Mouse (Mus musculus): Measurements from ENCODE around the gene Eif4g1. TPM values are rescaled to one million over a fixed set of nuclear protein-coding genes. Genes with fewer than 3 reads are reported as not detected.

Eif4g1 gene
- polyA plus RNA-seq, 1 experiment from 2014 or later: 99.1 TPM

GRCm38 (mm10) chr16:20708220-20708938 lies 40.3 kb downstream of the Eif4g1 start:
- peaks cover 69% of the 10 kb centered on the region for H3K36me3 ChIP-seq
- no peaks in the 10 kb centered on the region for H3K27me3 ChIP-seq
- no peak overlapping the region for H3K4me3 ChIP-seq (replicated peaks)
- peaks cover 99% of the 10 kb centered on the region for H3K4me1 ChIP-seq (replicated peaks)
- peak overlapping the region; percentile 66; the same call in 1 of the 2 replicates for H3K9ac ChIP-seq
- no peak overlapping the region for H3K4me2 ChIP-seq
- no peak for DNase-seq
- ATAC-seq (ENCODE audit: low read depth): no peak
- no peaks in the 10 kb centered on the region for H3K9me3 ChIP-seq (replicated peaks)
- 86% methylated on average over 21 of the region's 21 CpGs for WGBS (ENCODE audit: insufficient replicate concordance)
- peak overlapping the region; percentile 92 for H3K27ac ChIP-seq

DNA sequence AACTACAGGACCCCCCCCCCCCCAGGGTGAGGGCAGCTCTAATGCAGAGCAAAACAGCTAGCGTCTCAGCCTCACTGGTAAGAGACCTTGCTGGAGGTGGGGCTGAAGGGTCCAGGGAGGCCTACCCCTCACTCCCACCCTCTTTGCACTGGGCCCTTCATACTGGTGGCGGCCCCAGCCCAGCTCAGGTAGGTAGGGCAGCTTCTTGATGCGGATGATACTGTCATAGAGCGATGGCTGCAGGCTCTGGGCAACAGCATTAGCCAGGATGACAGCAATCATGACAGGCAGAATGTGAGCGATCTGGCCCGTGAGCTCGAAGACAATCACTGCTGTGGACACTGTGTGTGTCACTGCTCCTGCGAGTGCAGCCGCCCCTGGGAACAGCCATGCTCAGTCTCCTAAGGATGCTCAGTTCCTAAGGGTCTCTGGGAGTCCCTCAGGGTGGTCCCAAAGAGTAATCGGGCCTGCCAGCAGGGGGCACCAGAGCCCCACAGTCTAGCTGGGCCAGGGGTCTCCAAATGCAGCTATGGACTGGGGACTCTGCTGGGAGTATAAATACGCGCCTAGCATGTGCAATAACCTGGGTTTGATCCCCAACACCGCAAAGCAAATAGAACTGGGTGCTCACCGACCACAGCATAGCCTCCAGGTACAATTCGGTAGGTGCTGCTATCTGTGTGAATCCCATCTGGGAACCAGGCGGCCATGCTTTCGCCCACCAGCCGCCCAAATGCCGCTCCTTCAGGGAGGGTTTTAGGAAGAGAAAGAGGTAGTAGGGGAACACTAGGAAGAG lies 41.0 kb downstream of the Eif4g1 start:
- Histone ChIP-seq H3K9me3 (replicated peaks) (no peaks in the 10 kb centered on the region), H3K4me3 (replicated peaks) (no peak overlapping the region), H3K27ac (no peak overlapping the region), H3K9ac (no peak overlapping the region; the same call in 1 of the 2 replicates), H3K4me1 (replicated peaks) (peaks cover 99% of the 10 kb centered on the region), H3K4me2 (no peak overlapping the region), H3K27me3 (no peaks in the 10 kb centered on the region), H3K36me3 (peaks cover 69% of the 10 kb centered on the region)
- WGBS (ENCODE audit: insufficient replicate concordance): 73% methylated on average over 19 of the region's 19 CpGs
- DNase-seq: no peak
- no peak for ATAC-seq (ENCODE audit: low read depth)

GRCm38 (mm10) chr16:20710370-20710769 lies 42.3 kb downstream of the Eif4g1 start:
- Histone ChIP-seq H3K9ac (peak overlapping the region; percentile 22; the same call in 1 of the 2 replicates), H3K27ac (peak overlapping the region; percentile 93; the same call in 1 of the 2 replicates), H3K36me3 (peaks cover 62% of the 10 kb centered on the region), H3K4me3 (replicated peaks) (no peak overlapping the region), H3K4me2 (no peak overlapping the region), H3K4me1 (replicated peaks) (peaks cover 99% of the 10 kb centered on the region), H3K27me3 (no peaks in the 10 kb centered on the region), H3K9me3 (replicated peaks) (no peaks in the 10 kb centered on the region)
- ATAC-seq (ENCODE audit: low read depth): no peak
- no peak for DNase-seq
- 91% methylated on average over 11 of the region's 11 CpGs for WGBS (ENCODE audit: insufficient replicate concordance)

- 55% methylated on average over 4 of the region's 4 CpGs for WGBS (ENCODE audit: insufficient replicate concordance)
- H3K36me3 ChIP-seq: peaks cover 60% of the 10 kb centered on the region
- ATAC-seq (ENCODE audit: low read depth): no peak
- no peak for DNase-seq
- H3K9ac ChIP-seq: peak overlapping the region; percentile 22; the same call in 1 of the 2 replicates
- peaks cover 99% of the 10 kb centered on the region for H3K4me1 ChIP-seq (replicated peaks)
- H3K27ac ChIP-seq: peak overlapping the region; percentile 93
- H3K27me3 ChIP-seq: no peaks in the 10 kb centered on the region
- H3K4me2 ChIP-seq: no peak overlapping the region
- H3K4me3 ChIP-seq (replicated peaks): no peak overlapping the region
- no peaks in the 10 kb centered on the region for H3K9me3 ChIP-seq (replicated peaks)
Observed at GRCm38 (mm10) chr16:20710810-20711209, 42.7 kb downstream of the Eif4g1 start.

GRCm38 (mm10) chr16:20712190-20712589 lies 44.1 kb downstream of the Eif4g1 start:
- ATAC-seq (ENCODE audit: low read depth): no peak
- Histone ChIP-seq H3K9ac (peak overlapping the region; percentile 90), H3K27me3 (no peaks in the 10 kb centered on the region), H3K9me3 (replicated peaks) (no peaks in the 10 kb centered on the region), H3K36me3 (peaks cover 56% of the 10 kb centered on the region), H3K4me2 (peak overlapping the region; percentile 98), H3K4me3 (replicated peaks) (0 out of 2 replicates have a peak overlapping the region, but pooled peaks have one; percentile 83), H3K27ac (peak overlapping the region; percentile 93; the same call in 1 of the 2 replicates), H3K4me1 (replicated peaks) (peaks cover 98% of the 10 kb centered on the region)
- WGBS (ENCODE audit: insufficient replicate concordance): 81% methylated on average over 9 of the region's 9 CpGs
- no peak for DNase-seq

DNA sequence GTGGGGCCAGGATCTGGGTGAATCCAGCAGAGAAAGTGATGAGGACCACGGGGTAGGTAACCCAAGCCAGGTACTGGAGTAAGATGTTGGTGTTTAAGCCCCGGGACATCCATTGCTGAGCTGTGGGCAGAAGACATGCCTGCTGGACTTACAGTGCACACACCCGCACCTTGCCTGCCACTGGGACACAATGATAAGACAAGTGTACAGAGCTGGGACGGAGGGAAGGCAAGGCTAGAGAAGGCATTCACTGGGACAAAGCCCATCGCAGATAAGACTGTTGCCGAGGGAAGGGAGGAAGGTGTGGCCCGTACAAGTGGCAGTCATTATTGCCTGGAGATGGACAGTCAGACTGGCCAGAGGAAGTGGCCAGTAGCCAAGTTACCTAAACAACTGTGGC lies 44.8 kb downstream of the Eif4g1 start:
- 25% methylated on average over 7 of the region's 7 CpGs for whole genome bisulfite sequencing (ENCODE audit: insufficient replicate concordance)
- H3K4me1 ChIP-seq (replicated peaks): peaks cover 93% of the 10 kb centered on the region
- peaks cover 49% of the 10 kb centered on the region for H3K36me3 ChIP-seq

GRCm38 (mm10) chr16:20714307-20715080 lies 46.4 kb downstream of the Eif4g1 start:
- WGBS (ENCODE audit: insufficient replicate concordance): 53% methylated on average over 11 of the region's 11 CpGs

More for the DNA sequence above, 44.8 kb downstream of the Eif4g1 start:
- peak; percentile 68 for DNase-seq
- Histone ChIP-seq H3K4me2 (peak overlapping the region; percentile 98), H3K4me3 (replicated peaks) (peak overlapping the region; percentile 83), H3K9me3 (replicated peaks) (no peaks in the 10 kb centered on the region), H3K9ac (peak overlapping the region; percentile 90), H3K27ac (peak overlapping the region; percentile 93), H3K27me3 (no peaks in the 10 kb centered on the region)
- ATAC-seq (ENCODE audit: low read depth): peak; percentile 32

GRCm38 (mm10) chr16:20715161-20715560 lies 47.0 kb downstream of the Eif4g1 start:
- Histone ChIP-seq H3K4me2 (peak overlapping the region; percentile 98), H3K4me3 (replicated peaks) (peak overlapping the region; percentile 83), H3K27me3 (no peaks in the 10 kb centered on the region), H3K36me3 (peaks cover 34% of the 10 kb centered on the region), H3K4me1 (replicated peaks) (peaks cover 84% of the 10 kb centered on the region), H3K9me3 (replicated peaks) (no peaks in the 10 kb centered on the region), H3K9ac (peak overlapping the region; percentile 90), H3K27ac (peak overlapping the region; percentile 93)
- ATAC-seq (ENCODE audit: low read depth): no peak
- WGBS (ENCODE audit: insufficient replicate concordance): 57% methylated on average over 2 of the region's 2 CpGs
- no peak for DNase-seq

More at GRCm38 (mm10) chr16:20714307-20715080, 46.4 kb downstream of the Eif4g1 start:
- ATAC-seq (ENCODE audit: low read depth) (no peak), DNase-seq (no peak)
- peaks cover 87% of the 10 kb centered on the region for H3K4me1 ChIP-seq (replicated peaks)
- H3K36me3 ChIP-seq: peaks cover 34% of the 10 kb centered on the region
- peak overlapping the region; percentile 98 for H3K4me2 ChIP-seq
- H3K9me3 ChIP-seq (replicated peaks): no peaks in the 10 kb centered on the region
- H3K27ac ChIP-seq: peak overlapping the region; percentile 93
- peak overlapping the region; percentile 90 for H3K9ac ChIP-seq
- no peaks in the 10 kb centered on the region for H3K27me3 ChIP-seq
- H3K4me3 ChIP-seq (replicated peaks): peak overlapping the region; percentile 83

DNA sequence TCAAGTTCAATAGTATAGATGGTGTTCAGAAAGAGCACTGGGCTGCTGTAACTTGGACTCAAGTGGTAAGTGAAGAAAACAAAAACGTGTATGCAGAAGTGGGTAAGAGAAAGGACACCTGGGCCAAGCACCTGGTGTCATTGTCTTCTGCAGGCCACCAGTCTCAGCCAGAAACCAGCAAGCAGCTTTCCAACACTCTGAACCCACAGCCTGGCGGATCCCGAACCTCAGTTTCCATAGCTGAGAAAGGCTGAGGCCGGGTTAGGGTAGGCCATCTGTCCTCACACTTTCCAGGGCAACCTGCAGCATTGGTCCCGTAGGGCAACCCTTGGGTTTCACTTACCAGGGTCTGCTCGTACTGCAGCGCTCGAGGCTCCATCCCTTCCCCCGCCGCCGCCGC lies 47.5 kb downstream of the Eif4g1 start:
- peaks cover 80% of the 10 kb centered on the region for H3K4me1 ChIP-seq (replicated peaks)
- H3K36me3 ChIP-seq: peaks cover 34% of the 10 kb centered on the region
- WGBS (ENCODE audit: insufficient replicate concordance): 4% methylated on average over 12 of the region's 12 CpGs
- H3K27ac ChIP-seq: peak overlapping the region; percentile 93
- H3K27me3 ChIP-seq: no peaks in the 10 kb centered on the region
- no peaks in the 10 kb centered on the region for H3K9me3 ChIP-seq (replicated peaks)
- ATAC-seq (ENCODE audit: low read depth) (no peak), DNase-seq (no peak)
- peak overlapping the region; percentile 90 for H3K9ac ChIP-seq
- H3K4me2 ChIP-seq: peak overlapping the region; percentile 98
- H3K4me3 ChIP-seq (replicated peaks): peak overlapping the region; percentile 83

- peaks cover 33% of the 10 kb centered on the region for H3K36me3 ChIP-seq
- no peaks in the 10 kb centered on the region for H3K9me3 ChIP-seq (replicated peaks)
- peaks cover 74% of the 10 kb centered on the region for H3K4me1 ChIP-seq (replicated peaks)
- under 1% methylated on average over 59 of the region's 68 CpGs for WGBS (ENCODE audit: insufficient replicate concordance)
- peak overlapping the region; percentile 93 for H3K27ac ChIP-seq
- peak overlapping the region; percentile 98 for H3K4me2 ChIP-seq
- H3K9ac ChIP-seq: peak overlapping the region; percentile 90
- no peaks in the 10 kb centered on the region for H3K27me3 ChIP-seq
- DNase-seq: peak; percentile 79
- H3K4me3 ChIP-seq (replicated peaks): peak overlapping the region; percentile 83
- peak; percentile 65 for ATAC-seq (ENCODE audit: low read depth)
Observed at GRCm38 (mm10) chr16:20715976-20716840, 48.1 kb downstream of the Eif4g1 start.

Data from liver, embryonic 13.5 days (tissue).